Mouse (Mus musculus) heart, embryonic 12.5 days (tissue): ENCODE results near the gene Golga7b. TPM values are rescaled to one million over a fixed set of nuclear protein-coding genes. Genes with fewer than 3 reads are reported as not detected.

Experiments
- ATAC-seq: fragments of 200-750 bp; cut with Nextera tagmentation; 2 replicates; pipeline ENCODE4 v1.8.0; 2017; ENCODE audit warnings: moderate TSS enrichment, moderate library complexity; ENCODE audit not compliant: insufficient number of reproducible peaks, low FRiP score
- H3K27ac ChIP-seq: fragments of 300-500 bp; sonication (generic); 2 replicates; pipeline ENCODE4 v1.5.1; 2016; ENCODE audit warnings: mild to moderate bottlenecking, moderate library complexity; ENCODE audit not compliant: poor library complexity, severe bottlenecking
- H3K27me3 ChIP-seq: fragments of 300-500 bp; sonication (generic); replicated peaks from 2 replicates; pipeline ENCODE4 v1.6.1; 2016; ENCODE audit warnings: mild to moderate bottlenecking, moderate library complexity
- H3K36me3 ChIP-seq: fragments of 300-500 bp; sonication (generic); 2 replicates; pipeline ENCODE4 v1.6.1; 2016; ENCODE audit warnings: mild to moderate bottlenecking, moderate library complexity
- H3K4me1 ChIP-seq: fragments of 300-500 bp; sonication (generic); replicated peaks from 2 replicates; pipeline ENCODE4 v1.6.1; 2016; ENCODE audit warnings: mild to moderate bottlenecking
- H3K4me2 ChIP-seq: fragments of 300-500 bp; sonication (generic); 2 replicates; pipeline ENCODE4 v1.6.1; 2016; ENCODE audit warnings: mild to moderate bottlenecking, moderate library complexity
- H3K4me3 ChIP-seq: fragments of 300-500 bp; sonication (generic); 2 replicates; pipeline ENCODE4 v1.5.1; 2016; ENCODE audit warnings: mild to moderate bottlenecking
- H3K9ac ChIP-seq: fragments of 300-500 bp; sonication (generic); 2 replicates; pipeline ENCODE4 v1.6.1; 2016; ENCODE audit warnings: mild to moderate bottlenecking, moderate library complexity
- H3K9me3 ChIP-seq: fragments of 300-500 bp; sonication (generic); replicated peaks from 2 replicates; pipeline ENCODE4 v1.6.1; 2016; ENCODE audit warnings: mild to moderate bottlenecking, moderate library complexity
- WGBS: fragments of 180-500 bp; shearing (Covaris S2); methylation state at CpG from one replicate; pipeline ENCODE4 v1.1.7; 2016; 5-methylcytosine and 5-hydroxymethylcytosine counted together
- polyA plus RNA-seq: library from polyadenylated mRNA; unstranded; fragments of >200 nt; fragmentation: Nextera tagmentation; extraction: Ambion mirVana; gene quantifications from 2 replicates; pipeline ENCODE4 v1.2.1, GENCODE M21; 2016

Gene Golga7b
- polyA plus RNA-seq, 1 experiment from 2014 or later, result 0.27 TPM

GRCm38 (mm10) chr19:42304506-42304905 is 57.1 kb downstream of the Golga7b start:
- Histone ChIP-seq H3K4me3 (no peak overlapping the region), H3K27ac (no peak overlapping the region), H3K36me3 (no peaks in the 10 kb centered on the region), H3K27me3 (peaks cover 41% of the 10 kb centered on the region), H3K4me1 (peaks cover 13% of the 10 kb centered on the region), H3K4me2 (no peak overlapping the region), H3K9ac (no peak overlapping the region), H3K9me3 (no peaks in the 10 kb centered on the region)
- 78% methylated on average over 13 of the region's 13 CpGs for WGBS
- ATAC-seq, result no peak

- ATAC-seq, result no peak
- Histone ChIP-seq H3K4me1 (peaks cover 13% of the 10 kb centered on the region), H3K9me3 (no peaks in the 10 kb centered on the region), H3K27ac (no peak overlapping the region), H3K4me2 (no peak overlapping the region), H3K9ac (no peak overlapping the region), H3K36me3 (no peaks in the 10 kb centered on the region), H3K4me3 (no peak overlapping the region), H3K27me3 (peaks cover 29% of the 10 kb centered on the region)
- WGBS, result 49% methylated on average over 8 of the region's 8 CpGs
Measured at GRCm38 (mm10) chr19:42305746-42306145, 58.4 kb downstream of the Golga7b start.

GRCm38 (mm10) chr19:42306202-42306601 is 58.8 kb downstream of the Golga7b start:
- H3K27me3 ChIP-seq, result peaks cover 27% of the 10 kb centered on the region
- ATAC-seq, result no peak
- H3K4me2 ChIP-seq, result no peak overlapping the region
- no peaks in the 10 kb centered on the region for H3K36me3 ChIP-seq
- H3K4me3 ChIP-seq, result no peak overlapping the region
- no peak overlapping the region for H3K27ac ChIP-seq
- no peak overlapping the region for H3K9ac ChIP-seq
- H3K4me1 ChIP-seq, result peaks cover 13% of the 10 kb centered on the region
- 43% methylated on average over 7 of the region's 7 CpGs for WGBS
- H3K9me3 ChIP-seq, result no peaks in the 10 kb centered on the region

GRCm38 (mm10) chr19:42307019-42307418 is 59.6 kb downstream of the Golga7b start:
- no peaks in the 10 kb centered on the region for H3K9me3 ChIP-seq
- 2% methylated on average over 8 of the region's 8 CpGs for WGBS
- no peak overlapping the region for H3K27ac ChIP-seq
- peak overlapping the region; percentile 7 for H3K4me2 ChIP-seq
- H3K4me1 ChIP-seq, result peaks cover 13% of the 10 kb centered on the region
- H3K9ac ChIP-seq, result no peak overlapping the region
- H3K4me3 ChIP-seq, result no peak overlapping the region
- H3K36me3 ChIP-seq, result no peaks in the 10 kb centered on the region
- no peak for ATAC-seq
- H3K27me3 ChIP-seq, result peaks cover 23% of the 10 kb centered on the region

GRCm38 (mm10) chr19:42308931-42309330 is 61.6 kb downstream of the Golga7b start:
- peaks cover 13% of the 10 kb centered on the region for H3K4me1 ChIP-seq
- no peak overlapping the region for H3K4me3 ChIP-seq
- WGBS, result 76% methylated on average over 12 of the region's 12 CpGs
- H3K9me3 ChIP-seq, result no peaks in the 10 kb centered on the region
- no peak overlapping the region for H3K9ac ChIP-seq
- H3K27me3 ChIP-seq, result peaks cover 27% of the 10 kb centered on the region
- no peak overlapping the region for H3K4me2 ChIP-seq
- ATAC-seq, result no peak
- no peak overlapping the region for H3K27ac ChIP-seq
- H3K36me3 ChIP-seq, result no peaks in the 10 kb centered on the region

- Histone ChIP-seq H3K4me2 (no peak overlapping the region), H3K9ac (no peak overlapping the region), H3K27ac (no peak overlapping the region), H3K4me3 (no peak overlapping the region), H3K4me1 (peaks cover 9% of the 10 kb centered on the region), H3K36me3 (no peaks in the 10 kb centered on the region), H3K27me3 (peaks cover 38% of the 10 kb centered on the region), H3K9me3 (no peaks in the 10 kb centered on the region)
- no peak for ATAC-seq
- 27% methylated on average over 2 of the region's 2 CpGs for WGBS
Measured at GRCm38 (mm10) chr19:42311332-42311731, 64.0 kb downstream of the Golga7b start.

- ATAC-seq, result no peak
- H3K4me1 ChIP-seq, result peaks cover under 1% of the 10 kb centered on the region; the same call in 1 of the 2 replicates
- WGBS, result 71% methylated on average over 3 of the region's 3 CpGs
- H3K9ac ChIP-seq, result no peak overlapping the region
- no peak overlapping the region for H3K4me3 ChIP-seq
- no peaks in the 10 kb centered on the region for H3K9me3 ChIP-seq
- peaks cover 46% of the 10 kb centered on the region for H3K27me3 ChIP-seq
- no peaks in the 10 kb centered on the region for H3K36me3 ChIP-seq
- no peak overlapping the region for H3K27ac ChIP-seq
- no peak overlapping the region for H3K4me2 ChIP-seq
Measured at GRCm38 (mm10) chr19:42312191-42312590, 64.8 kb downstream of the Golga7b start.

- 65% methylated on average over 6 of the region's 6 CpGs for WGBS
- ATAC-seq, result no peak
- Histone ChIP-seq H3K36me3 (no peaks in the 10 kb centered on the region), H3K27me3 (peaks cover 68% of the 10 kb centered on the region), H3K27ac (no peak overlapping the region), H3K4me1 (no peaks in the 10 kb centered on the region), H3K4me2 (no peak overlapping the region), H3K9ac (no peak overlapping the region), H3K9me3 (no peaks in the 10 kb centered on the region), H3K4me3 (no peak overlapping the region)
Measured at GRCm38 (mm10) chr19:42315070-42315679, 67.8 kb downstream of the Golga7b start.

- H3K36me3 ChIP-seq, result no peaks in the 10 kb centered on the region
- peaks cover 74% of the 10 kb centered on the region for H3K27me3 ChIP-seq
- H3K4me1 ChIP-seq, result no peaks in the 10 kb centered on the region
- H3K9ac ChIP-seq, result no peak overlapping the region
- no peaks in the 10 kb centered on the region for H3K9me3 ChIP-seq
- no peak overlapping the region for H3K27ac ChIP-seq
- ATAC-seq, result no peak
- no peak overlapping the region for H3K4me2 ChIP-seq
- no peak overlapping the region for H3K4me3 ChIP-seq
- WGBS, result 0% methylated on average over 1 of the region's 1 CpGs
Measured at GRCm38 (mm10) chr19:42315914-42316313, 68.5 kb downstream of the Golga7b start.

GRCm38 (mm10) chr19:42316525-42316924 is 69.2 kb downstream of the Golga7b start:
- Histone ChIP-seq H3K4me2 (no peak overlapping the region), H3K36me3 (no peaks in the 10 kb centered on the region), H3K4me1 (no peaks in the 10 kb centered on the region), H3K9ac (no peak overlapping the region), H3K27ac (no peak overlapping the region), H3K27me3 (peaks cover 79% of the 10 kb centered on the region), H3K9me3 (no peaks in the 10 kb centered on the region), H3K4me3 (no peak overlapping the region)
- WGBS, result 98% methylated on average over 2 of the region's 2 CpGs
- ATAC-seq, result no peak

GRCm38 (mm10) chr19:42316998-42317397 is 69.6 kb downstream of the Golga7b start:
- WGBS, result 56% methylated on average over 8 of the region's 8 CpGs

More at GRCm38 (mm10) chr19:42316998-42317397, 69.6 kb downstream of the Golga7b start:
- ATAC-seq, result no peak
- Histone ChIP-seq H3K27ac (no peak overlapping the region), H3K27me3 (peaks cover 83% of the 10 kb centered on the region), H3K4me1 (no peaks in the 10 kb centered on the region), H3K9ac (no peak overlapping the region), H3K9me3 (no peaks in the 10 kb centered on the region), H3K36me3 (no peaks in the 10 kb centered on the region), H3K4me2 (no peak overlapping the region), H3K4me3 (no peak overlapping the region)
